Mouse (Mus musculus) NIH3T3 (cell line): ENCODE measurements at regions not wholly inside any gene's neighbourhood (a gene's known extent, or its start where the extent isn't known, plus 50 kb on each side); places are given as distances from the start of the nearest gene placed in this dataset.
A peak's percentile ranks its signal among the peaks of the same experiment; 100 is the strongest.

ENCODE experiments used
- DNase-seq: peaks from one replicate; pipeline ENCODE4 v3.0.0-alpha.2; 2012; ENCODE audit warnings: low read depth

DNA sequence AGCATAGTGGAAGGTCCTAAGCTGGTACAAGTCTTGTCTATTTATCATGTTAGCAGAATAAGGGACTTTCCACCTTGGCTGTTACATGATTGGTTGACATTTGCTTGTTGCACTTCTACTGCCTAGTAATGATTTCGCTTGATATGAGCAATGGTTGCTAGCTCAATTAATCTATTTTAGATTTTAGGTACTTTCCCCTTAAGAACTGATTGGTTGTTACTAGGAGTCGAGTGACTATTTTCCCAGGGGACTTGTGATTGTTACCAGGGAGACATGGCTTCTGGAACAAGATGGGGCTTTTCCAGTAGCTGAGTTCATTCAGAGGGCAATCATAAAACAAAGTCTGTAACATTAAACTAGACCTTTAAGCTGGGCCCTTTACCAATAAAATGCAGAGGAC lies 100.9 kb downstream of the Nup35 start:
- DNase-seq, result peak; percentile 15

GRCm38 (mm10) chr2:80724085-80724484 lies 107.0 kb downstream of the Nup35 start:
- no peak for DNase-seq

GRCm38 (mm10) chr2:80731324-80731723 lies 114.3 kb downstream of the Nup35 start:
- no peak for DNase-seq

- no peak for DNase-seq
Observed at GRCm38 (mm10) chr2:80746737-80747136, 129.7 kb downstream of the Nup35 start.

DNA sequence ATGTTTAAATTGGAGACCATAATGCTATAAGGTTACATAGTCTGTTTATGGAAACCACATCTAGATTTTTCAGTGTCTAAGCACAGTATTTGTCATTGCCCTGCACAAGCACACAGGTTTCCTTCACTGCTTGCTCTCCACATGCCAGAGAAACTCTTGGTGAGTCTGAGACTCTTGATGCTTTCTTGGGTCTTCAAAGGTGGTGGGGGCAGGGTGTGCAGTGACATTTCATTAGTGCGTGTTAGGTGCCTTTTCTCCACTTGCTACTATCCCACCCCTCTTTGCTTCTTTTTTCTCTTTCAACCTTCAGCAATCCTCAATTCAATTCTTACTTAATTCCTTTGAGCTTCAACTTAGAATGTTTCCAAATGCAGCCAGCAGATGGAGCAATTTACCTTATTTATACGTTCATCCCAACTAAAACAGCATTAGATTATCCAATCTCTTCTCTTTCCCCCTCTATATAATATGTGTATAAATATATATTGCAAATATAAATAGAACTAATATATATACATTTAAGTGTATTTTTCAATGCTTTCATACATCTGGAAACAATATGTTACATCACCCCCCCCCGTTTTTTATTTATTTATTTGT lies 145.1 kb downstream of the Nup35 start:
- DNase-seq, result peak; percentile 75

DNA sequence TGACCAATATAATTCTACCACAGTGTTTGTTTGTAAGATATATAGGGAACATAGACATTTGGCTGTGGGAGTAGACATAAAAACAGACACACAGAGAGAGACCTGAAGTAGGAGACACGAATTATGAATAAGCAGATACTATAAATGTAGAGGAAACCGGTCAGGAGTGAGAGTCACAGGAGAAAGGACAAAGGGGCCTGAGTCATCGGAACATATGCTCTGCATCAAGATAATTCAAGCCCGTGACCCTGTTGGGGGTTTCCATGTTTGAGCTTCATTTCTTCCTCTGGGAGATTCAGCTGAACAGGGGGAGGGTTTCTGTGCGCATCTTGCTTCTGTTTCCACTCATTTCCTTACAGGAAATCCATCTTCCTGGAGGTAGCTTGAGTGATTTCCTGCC lies 154.1 kb downstream of the Nup35 start:
- no peak for DNase-seq

GRCm38 (mm10) chr2:80772455-80772854 lies 155.4 kb downstream of the Nup35 start:
- DNase-seq, result no peak

DNA sequence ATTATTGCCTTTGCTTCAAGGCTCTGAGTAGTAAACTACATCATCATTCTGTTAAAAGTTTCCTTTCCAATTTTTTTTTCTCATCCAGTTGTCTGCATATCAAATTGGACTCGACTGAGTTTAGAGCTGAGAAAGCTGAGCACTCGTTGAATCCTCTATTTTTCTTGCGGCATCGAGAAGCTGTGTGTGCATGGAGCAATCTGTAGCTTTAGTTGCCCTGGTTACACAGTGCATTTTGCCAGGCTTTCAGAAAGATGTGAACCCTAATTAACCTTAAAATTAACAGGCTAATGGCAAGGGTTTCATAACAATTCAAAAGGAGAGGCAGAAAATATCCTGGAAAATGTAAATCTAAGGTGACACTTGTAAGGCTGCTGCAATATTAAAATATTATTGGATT lies 169.3 kb downstream of the Nup35 start:
- DNase-seq, result no peak

- no peak for DNase-seq
Observed at GRCm38 (mm10) chr2:80793345-80794147, 176.5 kb downstream of the Nup35 start.

DNA sequence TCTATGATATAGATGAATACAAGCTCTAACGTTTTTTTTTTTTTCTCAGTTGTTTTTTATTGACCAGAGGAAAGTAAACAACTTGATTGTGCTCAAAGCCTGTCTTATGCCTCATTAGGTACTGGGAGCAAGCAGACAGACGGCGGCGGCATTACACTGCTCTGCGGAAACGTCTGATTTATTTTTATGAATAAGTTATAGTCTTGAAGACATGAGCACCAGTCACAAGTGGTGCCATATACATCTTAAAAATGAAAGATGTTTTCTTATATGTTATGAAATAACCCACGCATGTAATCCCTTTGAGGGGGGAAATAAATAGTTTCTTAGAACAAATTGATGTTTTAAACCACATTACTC lies 177.1 kb downstream of the Nup35 start:
- DNase-seq, result no peak

DNA sequence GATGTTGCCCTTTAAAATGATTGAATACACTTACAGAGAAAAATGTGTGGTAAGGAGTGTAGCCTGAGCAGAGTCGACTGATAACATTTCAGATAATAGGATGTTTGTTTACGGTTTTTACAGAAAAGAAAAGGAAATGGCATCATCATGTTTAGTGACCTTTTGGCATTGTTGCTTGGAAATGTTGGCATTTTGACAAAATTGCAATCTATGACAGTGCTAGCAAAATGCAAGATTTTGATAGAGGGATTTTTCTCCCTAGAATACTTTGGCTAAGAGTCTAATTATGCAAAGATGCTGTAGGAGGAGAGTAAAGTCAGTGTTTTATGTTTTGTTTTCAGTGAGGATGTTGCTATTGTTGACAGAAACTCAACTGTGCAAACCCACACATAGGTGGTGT lies 202.2 kb downstream of the Nup35 start:
- no peak for DNase-seq

GRCm38 (mm10) chr2:80851056-80851455 lies 234.0 kb downstream of the Nup35 start:
- no peak for DNase-seq

DNA sequence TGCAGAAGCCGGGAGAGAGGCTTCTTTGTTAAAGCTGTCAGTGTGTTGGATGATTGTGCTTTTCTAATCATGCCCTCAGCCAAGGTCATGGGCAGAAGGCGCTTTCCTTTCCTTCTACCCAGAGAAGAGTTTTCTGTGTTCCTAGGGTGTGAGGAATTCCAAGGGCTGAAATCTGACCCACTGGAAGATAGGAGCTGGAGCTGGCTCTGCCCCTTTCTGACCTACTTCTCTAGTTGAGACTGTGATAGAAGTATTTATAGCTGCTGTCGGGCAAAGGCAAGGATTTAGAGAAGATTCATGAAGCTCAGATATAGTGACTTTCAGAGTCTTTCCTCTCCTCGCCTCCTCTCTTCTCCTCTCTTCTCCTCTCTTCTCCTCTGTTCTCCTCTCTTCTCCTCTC lies 238.2 kb downstream of the Nup35 start:
- DNase-seq, result no peak

DNA sequence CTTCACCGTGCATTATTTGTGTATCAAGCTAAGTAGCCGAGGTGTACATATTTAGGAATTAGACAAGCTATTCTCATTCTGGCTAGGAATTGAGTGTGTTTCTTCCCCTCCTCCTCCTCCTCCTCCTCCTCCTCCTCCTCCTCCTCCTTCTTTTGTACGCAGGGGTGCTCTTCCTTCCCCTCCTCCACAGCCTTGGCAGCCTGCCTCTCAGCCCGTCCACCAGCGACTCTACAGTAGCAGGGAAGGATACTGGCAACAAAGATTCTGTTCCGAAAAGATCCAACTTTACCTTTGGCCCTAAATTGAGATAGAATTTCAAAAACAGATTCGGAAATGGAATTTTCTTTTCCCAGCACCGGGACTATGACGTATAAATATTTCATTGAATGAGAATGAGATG lies 253.0 kb downstream of the Nup35 start:
- DNase-seq, result no peak

DNA sequence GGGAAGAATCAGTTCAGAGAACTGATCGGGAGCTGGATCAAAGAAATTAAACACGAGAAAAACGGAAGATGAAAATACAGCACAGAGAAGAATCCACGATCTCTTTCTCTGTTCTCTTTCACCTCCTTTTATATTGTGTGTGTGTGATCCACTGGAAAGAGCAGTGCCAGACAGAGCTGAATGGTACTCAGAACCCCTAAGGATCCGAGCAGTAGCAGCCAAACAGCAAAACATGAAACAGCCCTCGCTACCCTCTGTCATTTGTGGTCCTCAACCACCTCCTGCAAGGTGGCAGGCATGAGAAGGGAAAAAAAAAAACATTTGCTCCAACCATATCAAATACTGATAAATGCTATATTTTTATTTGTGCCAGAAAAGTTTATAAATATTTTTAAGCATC lies 253.4 kb downstream of the Nup35 start:
- DNase-seq, result no peak

DNA sequence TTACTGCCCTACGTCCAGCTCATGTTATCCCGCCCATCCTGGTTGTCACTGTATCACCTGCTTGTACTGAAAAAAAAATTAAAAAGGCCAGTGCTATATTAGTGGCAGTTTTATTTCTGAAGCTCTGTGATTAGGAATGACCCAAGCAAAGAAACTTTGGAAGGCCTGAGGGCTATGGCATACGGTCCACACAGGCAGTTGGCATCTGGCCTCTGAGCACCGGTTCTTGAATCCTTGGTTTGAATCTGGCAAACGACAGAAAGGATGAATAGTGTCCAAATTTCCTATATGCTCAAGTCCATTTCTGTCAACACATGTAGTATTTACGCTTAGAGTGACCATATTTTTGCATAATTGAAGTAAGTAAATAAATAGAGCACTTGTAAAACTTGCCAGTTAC lies 254.3 kb downstream of the Nup35 start:
- no peak for DNase-seq

DNA sequence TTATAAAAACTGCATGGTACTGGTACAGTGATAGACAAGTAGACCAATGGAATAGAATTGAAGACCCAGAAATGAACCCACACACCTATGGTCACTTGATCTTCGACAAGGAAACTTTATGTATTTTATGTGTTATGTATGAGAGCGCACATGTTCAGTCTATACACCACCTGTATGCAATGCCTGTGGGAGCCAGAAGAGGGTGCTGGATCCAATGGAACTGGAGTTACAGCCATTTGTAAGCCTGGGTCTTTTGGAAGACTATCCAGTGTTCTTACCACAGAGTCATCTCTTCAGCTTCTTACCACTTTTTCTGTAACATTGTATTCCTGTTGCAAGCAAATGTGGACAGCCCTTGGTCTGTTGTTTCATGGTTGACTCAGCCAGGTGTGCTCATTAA lies 261.4 kb downstream of the Nup35 start:
- DNase-seq, result no peak

DNA sequence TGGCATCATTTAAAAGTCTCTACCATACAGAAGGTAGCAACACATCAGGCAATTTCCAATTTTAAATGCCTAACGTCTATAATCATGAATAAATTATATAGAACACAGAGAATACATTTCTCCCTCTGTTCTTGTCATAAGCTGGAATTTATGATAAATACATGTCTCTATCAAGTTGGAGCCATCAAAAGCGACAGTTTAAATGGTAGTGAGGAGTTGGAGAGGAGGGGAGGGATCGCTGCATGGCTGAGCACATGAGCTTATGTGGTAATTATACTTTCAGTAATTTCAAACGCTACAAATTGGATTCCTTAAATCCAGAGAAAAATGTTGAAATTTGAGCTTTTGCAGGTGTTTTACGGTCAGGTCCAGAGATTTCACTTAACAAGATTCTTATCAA lies 267.2 kb downstream of the Nup35 start:
- no peak for DNase-seq

GRCm38 (mm10) chr2:80902050-80902449 lies 285.0 kb downstream of the Nup35 start:
- DNase-seq, result no peak

- DNase-seq, result no peak
Observed at GRCm38 (mm10) chr2:80913478-80913877, 296.4 kb downstream of the Nup35 start.

DNA sequence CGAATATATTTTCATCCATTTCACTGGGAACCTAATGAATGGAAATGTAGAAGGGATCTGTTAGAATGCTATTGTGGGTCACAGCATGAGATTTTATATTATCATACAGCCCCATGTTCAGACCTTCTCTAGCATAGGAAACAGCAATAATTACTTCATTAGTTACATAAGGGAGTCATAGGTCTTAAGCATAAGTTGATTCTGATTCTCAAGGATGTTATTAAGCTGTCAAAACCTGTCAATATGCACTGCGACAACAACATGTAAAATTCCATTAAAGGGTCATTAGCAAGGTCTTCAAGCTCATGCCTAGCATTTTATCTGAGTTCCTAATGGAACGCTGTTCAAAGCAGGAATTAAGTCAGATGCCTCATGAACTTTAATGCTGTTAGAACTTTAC lies 328.5 kb downstream of the Nup35 start:
- DNase-seq, result no peak

- no peak for DNase-seq
Observed at GRCm38 (mm10) chr2:80966766-80967165, 349.7 kb downstream of the Nup35 start.

DNA sequence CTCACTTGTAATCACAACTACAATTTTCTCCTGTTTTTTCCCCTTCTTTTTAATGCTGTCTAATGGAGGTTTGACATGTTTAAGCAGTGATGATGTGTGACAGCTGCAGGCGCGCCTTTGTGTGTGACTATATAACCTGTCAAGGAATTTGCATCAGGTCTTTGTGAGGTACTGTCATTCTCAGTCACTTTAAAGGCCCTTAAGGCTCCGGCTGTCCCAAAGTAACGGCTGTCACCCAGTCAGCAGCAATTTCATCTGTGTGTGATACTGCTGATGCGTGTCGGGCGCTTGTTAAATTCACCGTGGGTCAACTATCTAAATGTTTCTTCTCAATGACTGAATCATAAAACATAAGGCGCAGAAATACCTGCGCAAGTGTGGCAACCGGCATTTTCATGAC lies 350.2 kb downstream of the Nup35 start:
- DNase-seq, result no peak

GRCm38 (mm10) chr2:80969354-80969753 lies 352.3 kb downstream of the Nup35 start:
- DNase-seq, result peak; percentile 54
